Mouse (Mus musculus) hindbrain, postnatal 0 days (tissue): ENCODE results near the gene Fli1. TPM values are rescaled to one million over a fixed set of nuclear protein-coding genes. Genes with fewer than 3 reads are reported as not detected.

Source experiments
- ATAC-seq: fragments of 200-750 bp; cut with Nextera tagmentation; 2 replicates; pipeline ENCODE4 v1.8.0; 2017; ENCODE audit warnings: mild to moderate bottlenecking, moderate TSS enrichment, moderate library complexity
- DNase-seq: peaks from one replicate; pipeline ENCODE4 v3.0.0-alpha.2; 2015; ENCODE audit warnings: low spot score
- H3K27ac ChIP-seq: fragments of 300-500 bp; sonication (generic); 2 replicates; pipeline ENCODE4 v1.5.1; 2014; ENCODE audit warnings: mild to moderate bottlenecking
- H3K27me3 ChIP-seq: fragments of 300-500 bp; sonication (generic); 2 replicates; pipeline ENCODE4 v1.6.1; 2014; ENCODE audit warnings: low read length, mixed read lengths; ENCODE audit not compliant: insufficient read depth
- H3K36me3 ChIP-seq: fragments of 300-500 bp; sonication (generic); 2 replicates; pipeline ENCODE4 v1.6.1; 2014; ENCODE audit warnings: low read length, mixed read lengths; ENCODE audit not compliant: insufficient read depth
- H3K4me1 ChIP-seq: fragments of 300-500 bp; sonication (generic); 2 replicates; pipeline ENCODE4 v1.6.1; 2014; ENCODE audit warnings: antibody characterized with exemption, low read length, mixed read lengths; ENCODE audit not compliant: insufficient read depth
- H3K4me2 ChIP-seq: fragments of 300-500 bp; sonication (generic); 2 replicates; pipeline ENCODE4 v1.6.1; 2014; ENCODE audit warnings: low read depth, mild to moderate bottlenecking, low read length, moderate library complexity, mixed read lengths
- H3K4me3 ChIP-seq: fragments of 300-500 bp; sonication (generic); 2 replicates; pipeline ENCODE4 v1.5.1; 2014; ENCODE audit warnings: low read length
- H3K9ac ChIP-seq: fragments of 300-500 bp; sonication (generic); replicated peaks from 2 replicates; pipeline ENCODE4 v1.6.1; 2014; ENCODE audit warnings: mild to moderate bottlenecking, low read length, moderate library complexity, mixed read lengths
- H3K9me3 ChIP-seq: fragments of 300-500 bp; sonication (generic); 2 replicates; pipeline ENCODE4 v1.6.1; 2016; ENCODE audit warnings: low read length, mixed read lengths
- CTCF ChIP-seq: IDR thresholded peaks from 2 replicates; pipeline ENCODE4 v1.5.1; 2016; ENCODE audit warnings: antibody characterized with exemption, control low read depth, low read depth
- WGBS: fragments of 180-500 bp; shearing (Covaris S2); extraction: QIAGEN DNeasy Blood & Tissue Kit; methylation state at CpG from one replicate; pipeline ENCODE4 v1.1.7; 2014; 5-methylcytosine and 5-hydroxymethylcytosine counted together
- polyA plus RNA-seq: library from polyadenylated mRNA; unstranded; fragments of >200 nt; fragmentation: Nextera tagmentation; extraction: Ambion mirVana; gene quantifications from 2 replicates; pipeline ENCODE4 v1.2.1, GENCODE M21; 2015
- total RNA-seq: library from RNA; depleted of rRNA; stranded (reverse); fragments of >200 nt; gene quantifications from 2 replicates; pipeline ENCODE4 v1.2.3, GENCODE M21; 2014

Fli1 gene
- total and polyA plus RNA-seq, 2 experiments from 2014 or later, result 5.6 to 10.8 TPM

DNA sequence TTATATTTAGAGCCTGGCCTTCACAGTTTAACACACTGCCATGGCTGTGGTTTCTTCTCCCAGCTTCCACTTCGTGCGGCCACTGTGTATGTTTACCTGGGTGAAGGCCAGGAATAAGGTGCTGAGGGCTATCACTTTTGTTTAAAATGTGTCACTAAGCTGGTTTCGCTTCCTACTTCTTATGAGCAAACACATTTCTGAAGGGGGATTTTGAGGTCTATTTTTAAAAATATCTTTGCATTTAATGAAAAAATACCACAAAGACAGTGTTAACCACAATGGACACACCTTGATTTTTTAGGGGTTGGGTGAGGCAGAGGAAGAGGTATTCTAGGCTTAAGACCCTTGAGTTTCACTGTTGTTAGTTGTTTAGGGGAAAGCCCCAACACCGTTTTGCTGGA is 147.9 kb downstream of the Fli1 start:
- H3K9ac ChIP-seq, result no peak overlapping the region
- no peak overlapping the region for H3K27ac ChIP-seq
- H3K36me3 ChIP-seq, result no peaks in the 10 kb centered on the region
- H3K4me3 ChIP-seq, result no peak overlapping the region
- no peaks in the 10 kb centered on the region for H3K27me3 ChIP-seq
- TF ChIP-seq CTCF, result no peak
- no peak for ATAC-seq
- no peak for DNase-seq
- H3K9me3 ChIP-seq, result no peaks in the 10 kb centered on the region
- no peak overlapping the region for H3K4me2 ChIP-seq
- H3K4me1 ChIP-seq, result no peaks in the 10 kb centered on the region
- 90% methylated on average over 4 of the region's 4 CpGs for WGBS

DNA sequence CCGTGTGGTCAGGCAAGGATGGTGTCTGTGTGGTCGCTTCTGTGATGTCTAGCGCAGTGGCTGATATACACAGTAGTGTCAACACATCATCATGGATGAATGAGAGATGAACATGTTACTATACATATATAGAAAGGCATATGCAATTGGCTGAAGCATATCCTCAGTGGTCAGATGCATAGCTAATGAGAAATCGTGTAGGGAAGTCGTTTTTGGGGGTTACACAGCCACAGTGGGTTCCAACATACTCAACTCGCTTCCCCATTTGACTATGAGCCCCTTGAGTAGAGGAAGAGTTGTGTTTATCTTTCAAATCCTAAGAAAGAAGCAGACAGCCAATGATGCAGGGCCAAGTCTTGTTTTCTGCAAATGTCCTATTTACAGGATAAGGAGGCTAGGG is 149.9 kb downstream of the Fli1 start:
- H3K36me3 ChIP-seq, result no peaks in the 10 kb centered on the region
- H3K27ac ChIP-seq, result no peak overlapping the region
- H3K4me1 ChIP-seq, result no peaks in the 10 kb centered on the region
- no peak overlapping the region for H3K9ac ChIP-seq
- WGBS, result 79% methylated on average over 6 of the region's 6 CpGs
- TF ChIP-seq CTCF, result no peak
- H3K4me2 ChIP-seq, result no peak overlapping the region
- no peaks in the 10 kb centered on the region for H3K27me3 ChIP-seq
- no peaks in the 10 kb centered on the region for H3K9me3 ChIP-seq
- H3K4me3 ChIP-seq, result no peak overlapping the region
- DNase-seq, result no peak
- ATAC-seq, result no peak

DNA sequence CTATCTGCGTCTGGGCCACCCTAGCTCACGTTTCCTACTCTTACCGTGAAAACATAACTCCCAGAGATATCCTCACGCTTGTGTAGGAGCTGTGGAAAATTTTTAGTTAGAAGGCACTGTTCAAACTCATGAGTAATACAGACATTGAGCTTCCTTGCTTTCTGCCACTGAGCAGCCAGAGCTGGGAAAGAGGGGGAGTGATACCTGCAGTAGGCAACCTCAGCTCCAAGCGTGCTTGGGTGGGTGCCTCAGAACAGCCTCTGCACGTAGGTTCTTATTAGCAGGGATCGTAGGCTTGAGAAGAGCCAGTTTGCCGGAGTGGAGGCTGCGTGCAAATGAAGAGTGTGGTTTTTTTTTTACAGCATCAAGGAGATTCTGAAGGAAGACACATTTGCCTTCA is 151.0 kb downstream of the Fli1 start:
- Histone ChIP-seq H3K27me3 (no peaks in the 10 kb centered on the region), H3K9me3 (no peaks in the 10 kb centered on the region), H3K4me2 (no peak overlapping the region), H3K9ac (no peak overlapping the region), H3K4me3 (no peak overlapping the region), H3K36me3 (no peaks in the 10 kb centered on the region), H3K4me1 (no peaks in the 10 kb centered on the region), H3K27ac (no peak overlapping the region)
- 82% methylated on average over 9 of the region's 9 CpGs for WGBS
- no peak for DNase-seq
- no peak for ATAC-seq
- no peak for TF ChIP-seq CTCF

DNA sequence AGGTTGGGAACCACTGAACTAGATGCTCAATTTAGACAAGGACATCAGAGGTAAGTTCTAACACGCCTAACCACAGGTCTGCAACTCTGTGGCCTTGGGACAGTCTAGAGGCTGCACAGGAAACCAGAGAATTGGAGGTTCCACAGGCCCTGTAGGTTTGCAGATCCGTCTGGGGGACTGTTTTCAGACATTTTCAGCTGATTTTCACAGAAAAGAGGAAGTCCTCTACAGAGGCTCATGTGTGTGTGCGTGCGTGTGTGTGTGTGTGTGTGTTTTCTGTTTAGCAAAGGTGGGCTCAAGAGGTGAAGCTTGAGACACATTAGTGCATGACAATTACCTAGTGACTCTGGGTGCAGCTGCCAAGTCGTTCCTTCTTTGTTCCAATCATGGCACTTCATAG is 151.6 kb downstream of the Fli1 start:
- ATAC-seq, result no peak
- Histone ChIP-seq H3K9ac (no peak overlapping the region), H3K9me3 (no peaks in the 10 kb centered on the region), H3K27ac (no peak overlapping the region), H3K27me3 (no peaks in the 10 kb centered on the region), H3K4me2 (no peak overlapping the region), H3K4me1 (no peaks in the 10 kb centered on the region), H3K36me3 (no peaks in the 10 kb centered on the region), H3K4me3 (no peak overlapping the region)
- no peak for TF ChIP-seq CTCF
- 82% methylated on average over 5 of the region's 5 CpGs for WGBS
- no peak for DNase-seq

DNA sequence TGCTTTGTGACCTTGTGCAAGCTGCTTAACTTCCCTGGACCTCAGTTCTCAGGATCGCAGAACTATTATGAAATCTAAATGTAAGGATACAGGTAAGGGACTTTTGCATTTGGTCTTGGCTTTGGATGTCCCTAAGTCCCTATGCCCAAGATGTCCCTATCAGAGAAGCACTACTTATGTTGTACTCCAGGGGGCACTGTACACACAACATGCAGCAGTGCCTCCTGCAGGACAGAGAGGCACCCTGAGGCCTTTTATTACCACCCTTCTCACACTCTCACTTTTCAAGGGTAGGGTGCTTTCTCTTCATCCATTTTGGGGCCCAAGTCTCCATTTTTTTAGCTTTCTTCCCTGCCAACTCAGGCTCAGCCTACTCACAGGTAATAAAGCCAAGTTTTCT is 154.5 kb downstream of the Fli1 start:
- DNase-seq, result no peak

DNA sequence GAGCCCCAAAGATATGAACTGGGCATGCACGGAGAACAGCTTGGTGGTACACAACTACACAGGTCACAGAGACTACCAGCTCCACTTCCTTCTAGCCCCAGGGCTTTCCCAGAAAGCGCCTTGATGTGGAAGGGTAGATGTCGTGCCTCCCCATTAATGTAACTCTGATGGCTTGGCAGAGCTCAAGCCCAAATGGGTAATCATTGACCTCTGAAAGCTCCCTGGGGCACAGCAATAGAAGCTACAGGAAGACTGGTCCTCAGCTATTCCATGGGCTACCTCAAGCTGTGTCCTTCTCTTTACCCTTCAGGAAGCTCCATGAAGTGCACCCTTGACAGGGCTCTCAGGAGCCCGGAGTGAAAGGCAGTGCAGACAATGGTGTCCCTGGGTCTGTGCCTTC is 157.8 kb downstream of the Fli1 start:
- H3K9me3 ChIP-seq, result no peaks in the 10 kb centered on the region
- no peak overlapping the region for H3K27ac ChIP-seq
- no peak overlapping the region for H3K9ac ChIP-seq
- 84% methylated on average over 4 of the region's 4 CpGs for WGBS
- no peaks in the 10 kb centered on the region for H3K36me3 ChIP-seq
- H3K4me3 ChIP-seq, result no peak overlapping the region
- no peak overlapping the region for H3K4me2 ChIP-seq
- TF ChIP-seq CTCF, result no peak
- DNase-seq (no peak), ATAC-seq (no peak)
- no peaks in the 10 kb centered on the region for H3K27me3 ChIP-seq
- no peaks in the 10 kb centered on the region for H3K4me1 ChIP-seq

More for the DNA sequence above, 154.5 kb downstream of the Fli1 start:
- Histone ChIP-seq H3K4me1 (no peaks in the 10 kb centered on the region), H3K27me3 (no peaks in the 10 kb centered on the region), H3K36me3 (no peaks in the 10 kb centered on the region), H3K27ac (no peak overlapping the region), H3K4me3 (no peak overlapping the region), H3K9me3 (no peaks in the 10 kb centered on the region), H3K4me2 (no peak overlapping the region), H3K9ac (no peak overlapping the region)
- peak; percentile 53 for TF ChIP-seq CTCF
- WGBS, result 94% methylated on average over 1 of the region's 1 CpGs
- no peak for ATAC-seq

DNA sequence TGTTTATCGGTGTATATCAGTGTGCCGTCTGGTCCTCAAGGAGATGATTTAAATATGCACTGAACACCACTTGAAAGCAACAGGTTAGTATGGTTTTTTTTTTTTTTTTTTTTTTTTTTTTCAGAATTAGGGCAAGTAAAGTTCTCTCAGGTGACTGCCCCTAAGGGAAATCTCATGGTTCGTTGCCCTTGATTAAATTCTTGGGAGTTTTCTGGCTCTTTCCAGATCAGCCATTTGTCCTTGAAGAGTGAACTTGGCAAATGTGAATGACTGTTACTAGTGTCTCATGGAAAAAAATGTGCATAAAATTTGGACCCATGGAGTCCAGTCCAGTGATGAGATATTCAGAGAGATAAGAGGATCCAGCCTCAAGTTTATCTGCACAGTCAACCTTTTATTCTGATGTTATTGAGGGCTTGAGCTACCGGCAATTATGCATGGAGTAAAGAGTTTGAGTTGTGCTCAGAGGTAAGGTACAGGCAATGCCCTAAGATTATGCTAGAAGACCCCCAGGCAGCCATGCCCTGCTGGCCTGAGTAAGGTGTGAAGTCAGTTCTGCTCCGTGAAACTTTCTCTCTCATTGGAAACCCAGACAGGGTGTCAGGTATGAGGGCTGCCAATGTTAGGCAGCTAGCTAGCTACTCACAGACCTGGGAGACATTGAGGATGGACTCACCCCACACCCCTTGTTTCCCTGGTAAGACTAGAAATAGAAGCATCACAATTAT is 165.6 kb downstream of the Fli1 start:
- 75% methylated on average over 5 of the region's 5 CpGs for WGBS
- Histone ChIP-seq H3K36me3 (no peaks in the 10 kb centered on the region), H3K9ac (no peak overlapping the region), H3K27me3 (no peaks in the 10 kb centered on the region), H3K4me3 (no peak overlapping the region), H3K9me3 (no peaks in the 10 kb centered on the region), H3K27ac (no peak overlapping the region), H3K4me1 (no peaks in the 10 kb centered on the region), H3K4me2 (no peak overlapping the region)
- TF ChIP-seq CTCF, result no peak
- DNase-seq, result no peak
- ATAC-seq, result no peak
